Mouse (Mus musculus): Measurements from ENCODE around the gene Gm21663. TPM values are rescaled to one million over a fixed set of nuclear protein-coding genes. Genes with fewer than 3 reads are reported as not detected.

Gm21663 gene
- not detected in 2 replicates for polyA plus RNA-seq (2012; rRNA removed; ENCODE audit: low replicate concordance)

DNA sequence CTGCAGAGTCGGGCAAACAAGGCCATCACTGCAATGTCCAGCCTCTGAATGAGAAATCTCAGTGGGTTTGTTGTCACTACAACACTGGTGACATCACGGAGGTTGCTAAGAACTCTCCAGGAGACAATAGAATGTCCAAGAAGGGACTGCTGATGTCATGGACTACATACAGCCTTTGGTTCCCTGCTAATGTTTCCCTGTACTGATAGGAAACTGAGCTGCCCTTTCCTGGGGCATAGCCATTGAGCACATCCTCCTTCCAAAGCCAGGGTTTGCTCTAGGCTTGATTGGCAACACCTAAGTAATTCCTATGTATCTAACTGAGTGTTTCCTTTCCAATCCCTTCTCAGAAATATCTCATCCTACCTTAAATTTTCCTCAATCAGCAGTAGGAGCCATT, at the start of gene Gm21663:
Gene Gm21663, minus strand, starts transcription at position 101 of the 400 bp plus-strand sequence.

DNA sequence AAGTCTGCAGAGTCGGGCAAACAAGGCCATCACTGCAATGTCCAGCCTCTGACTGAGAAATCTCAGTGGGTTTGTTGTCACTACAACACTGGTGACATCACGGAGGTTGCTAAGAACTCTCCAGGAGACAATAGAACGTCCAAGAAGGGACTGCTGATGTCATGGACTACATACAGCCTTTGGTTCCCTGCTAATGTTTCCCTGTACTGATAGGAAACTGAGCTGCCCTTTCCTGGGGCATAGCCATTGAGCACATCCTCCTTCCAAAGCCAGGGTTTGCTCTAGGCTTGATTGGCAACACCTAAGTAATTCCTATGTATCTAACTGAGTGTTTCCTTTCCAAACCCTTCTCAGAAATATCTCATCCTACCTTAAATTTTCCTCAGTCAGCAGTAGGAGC, 46.4 kb upstream of the Gm21663 start, which contains the start of gene Gm21698:
Gene Gm21698, minus strand, starts transcription at position 101 of the 400 bp plus-strand sequence.

DNA sequence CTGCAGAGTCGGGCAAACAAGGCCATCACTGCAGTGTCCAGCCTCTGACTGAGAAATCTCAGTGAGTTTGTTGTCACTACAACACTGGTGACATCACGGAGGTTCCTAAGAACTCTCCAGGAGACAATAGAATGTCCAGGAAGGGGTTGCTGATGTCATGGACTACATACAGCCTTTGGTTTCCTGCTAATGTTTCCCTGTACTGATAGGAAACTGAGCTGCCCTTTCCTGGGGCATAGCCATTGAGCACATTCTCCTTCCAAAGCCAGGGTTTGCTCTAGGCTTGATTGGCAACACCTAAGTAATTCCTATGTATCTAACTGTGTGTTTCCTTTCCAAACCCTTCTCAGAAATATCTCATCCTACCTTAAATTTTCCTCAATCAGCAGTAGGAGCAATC, 30.4 kb upstream of the Gm21663 start, which contains the start of gene Gm21680:
Gene Gm21680, minus strand, starts transcription at position 101 of the 400 bp plus-strand sequence.

DNA sequence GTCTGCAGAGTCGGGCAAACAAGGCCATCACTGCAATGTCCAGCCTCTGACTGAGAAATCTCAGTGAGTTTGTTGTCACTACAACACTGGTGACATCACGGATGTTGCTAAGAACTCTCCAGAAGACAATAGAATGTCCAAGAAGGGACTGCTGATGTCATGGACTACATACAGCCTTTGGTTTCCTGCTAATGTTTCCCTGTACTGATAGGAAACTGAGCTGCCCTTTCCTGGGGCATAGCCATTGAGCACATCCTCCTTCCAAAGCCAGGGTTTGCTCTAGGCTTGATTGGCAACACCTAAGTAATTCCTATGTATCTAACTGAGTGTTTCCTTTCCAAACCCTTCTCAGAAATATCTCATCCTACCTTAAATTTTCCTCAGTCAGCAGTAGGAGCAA, 12.1 kb upstream of the Gm21663 start, which contains the start of gene Gm21671:
Gene Gm21671, minus strand, starts transcription at position 101 of the 400 bp plus-strand sequence.

Other genes with a start within 250 kb of the Gm21663 start
- 3.6 and 5.0 TPM in 2 replicates for gene Xrcc2, start 236.6 kb downstream of the Gm21663 start, polyA plus RNA-seq (2012; rRNA removed; ENCODE audit: low replicate concordance)
- 1.6 and 1.9 TPM in 2 replicates for gene Actr3b, start 182.4 kb downstream of the Gm21663 start, polyA plus RNA-seq (2012; rRNA removed; ENCODE audit: low replicate concordance)
- not detected in 2 replicates for gene Gm21671, start 12.0 kb upstream of the Gm21663 start, polyA plus RNA-seq (2012; rRNA removed; ENCODE audit: low replicate concordance)
- gene Gm21680, start 30.3 kb upstream of the Gm21663 start, polyA plus RNA-seq (2012; rRNA removed; ENCODE audit: low replicate concordance), result not detected in 2 replicates
- not detected in 2 replicates for gene Gm21698, start 46.3 kb upstream of the Gm21663 start, polyA plus RNA-seq (2012; rRNA removed; ENCODE audit: low replicate concordance)
- gene Gm1979, start 62.4 kb upstream of the Gm21663 start, polyA plus RNA-seq (2012; rRNA removed; ENCODE audit: low replicate concordance), result not detected in 2 replicates
- not detected in 2 replicates for gene Gm5862, start 80.5 kb upstream of the Gm21663 start, polyA plus RNA-seq (2012; rRNA removed; ENCODE audit: low replicate concordance)
- gene Speer4a, start 97.2 kb upstream of the Gm21663 start, polyA plus RNA-seq (2012; rRNA removed; ENCODE audit: low replicate concordance), result not detected in 2 replicates
- gene Gm7347, start 116.2 kb upstream of the Gm21663 start, polyA plus RNA-seq (2012; rRNA removed; ENCODE audit: low replicate concordance), result not detected in 2 replicates
- gene Gm10471, start 146.9 kb upstream of the Gm21663 start, polyA plus RNA-seq (2012; rRNA removed; ENCODE audit: low replicate concordance), result not detected in 2 replicates
- gene 5031410I06Rik, start 163.0 kb upstream of the Gm21663 start, polyA plus RNA-seq (2012; rRNA removed; ENCODE audit: low replicate concordance), result not detected in 2 replicates
- not detected in 2 replicates for gene Gm10220, start 179.0 kb upstream of the Gm21663 start, polyA plus RNA-seq (2012; rRNA removed; ENCODE audit: low replicate concordance)